Mouse (Mus musculus) MEL-GATA-1-ER (cell line): ENCODE data around the gene Tmem106a.
"Not testable (repeated sequence)": the region's sequence is repeated elsewhere in the genome, so short reads cannot be mapped to it uniquely, and the experiment has no call there.

Experiments used
- DNase-seq: peaks from one replicate; pipeline ENCODE4 v3.0.0-alpha.2; 2012; ENCODE audit warnings: low read depth; ENCODE audit errors: extremely low read depth

Tmem106a gene

DNA sequence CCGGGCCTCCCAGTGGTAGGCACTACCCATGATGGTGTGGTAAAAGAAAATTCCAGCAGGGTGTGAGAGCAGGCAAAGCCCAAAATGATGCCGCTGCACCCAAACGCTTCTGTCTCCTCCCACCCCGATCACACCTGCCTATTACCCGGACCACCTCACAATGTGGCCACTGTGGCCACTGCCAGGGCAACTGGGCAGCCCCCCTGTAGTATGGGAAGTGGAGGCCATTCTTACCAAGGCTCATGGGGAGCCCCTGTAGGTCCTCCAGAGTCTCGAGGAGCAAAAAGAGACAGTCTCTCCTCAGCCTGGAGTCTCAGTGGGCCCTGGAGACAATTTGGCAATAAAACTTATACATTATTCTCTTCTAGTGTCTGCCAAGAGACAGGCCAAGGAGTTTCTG is 17.1 kb downstream of the Tmem106a start, which contains the start of gene Gm11634:
Gene Gm11634, minus strand, starts transcription at position 101 of the 400 bp plus-strand sequence.
- no peak for DNase-seq

DNA sequence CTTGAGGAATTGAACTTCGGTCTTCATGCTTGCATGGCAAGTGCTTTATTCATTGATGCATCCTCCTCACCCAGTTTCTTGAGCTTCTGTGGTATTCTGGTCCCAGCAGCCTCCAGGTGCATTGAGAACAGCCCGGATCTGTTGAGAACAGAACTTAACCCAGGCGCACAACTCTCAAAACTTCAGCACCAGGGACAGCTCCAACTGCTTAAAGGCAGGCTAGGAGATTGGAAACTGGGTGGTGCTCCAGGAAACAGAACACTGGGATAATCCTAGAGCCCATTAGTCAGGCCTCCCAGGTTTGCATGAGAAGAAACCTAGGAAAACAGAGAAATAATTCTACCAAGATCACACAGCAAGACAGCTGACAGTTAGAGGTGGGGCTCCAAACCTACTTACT is 20.4 kb downstream of the Tmem106a start:
- peak; percentile 53 for DNase-seq

DNA sequence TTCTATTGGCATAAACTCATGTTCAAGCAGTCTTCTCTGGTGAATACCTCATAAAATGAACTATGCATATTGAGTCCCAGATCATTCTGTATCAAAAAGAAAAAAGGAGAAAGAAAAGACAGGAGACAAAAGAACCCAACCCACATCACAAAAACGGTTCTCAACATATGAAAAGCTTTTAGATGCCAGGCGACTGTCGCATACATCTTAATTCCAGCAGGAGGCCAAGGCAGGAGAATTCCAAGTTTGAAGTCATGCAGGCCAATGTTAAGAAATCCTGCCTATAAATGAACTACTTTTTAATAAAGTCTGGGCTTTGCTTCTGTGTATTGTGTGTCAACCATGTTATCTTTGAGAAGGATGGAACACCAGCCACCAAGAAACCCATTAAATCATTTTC is 22.1 kb downstream of the Tmem106a start:
- DNase-seq, result no peak

DNA sequence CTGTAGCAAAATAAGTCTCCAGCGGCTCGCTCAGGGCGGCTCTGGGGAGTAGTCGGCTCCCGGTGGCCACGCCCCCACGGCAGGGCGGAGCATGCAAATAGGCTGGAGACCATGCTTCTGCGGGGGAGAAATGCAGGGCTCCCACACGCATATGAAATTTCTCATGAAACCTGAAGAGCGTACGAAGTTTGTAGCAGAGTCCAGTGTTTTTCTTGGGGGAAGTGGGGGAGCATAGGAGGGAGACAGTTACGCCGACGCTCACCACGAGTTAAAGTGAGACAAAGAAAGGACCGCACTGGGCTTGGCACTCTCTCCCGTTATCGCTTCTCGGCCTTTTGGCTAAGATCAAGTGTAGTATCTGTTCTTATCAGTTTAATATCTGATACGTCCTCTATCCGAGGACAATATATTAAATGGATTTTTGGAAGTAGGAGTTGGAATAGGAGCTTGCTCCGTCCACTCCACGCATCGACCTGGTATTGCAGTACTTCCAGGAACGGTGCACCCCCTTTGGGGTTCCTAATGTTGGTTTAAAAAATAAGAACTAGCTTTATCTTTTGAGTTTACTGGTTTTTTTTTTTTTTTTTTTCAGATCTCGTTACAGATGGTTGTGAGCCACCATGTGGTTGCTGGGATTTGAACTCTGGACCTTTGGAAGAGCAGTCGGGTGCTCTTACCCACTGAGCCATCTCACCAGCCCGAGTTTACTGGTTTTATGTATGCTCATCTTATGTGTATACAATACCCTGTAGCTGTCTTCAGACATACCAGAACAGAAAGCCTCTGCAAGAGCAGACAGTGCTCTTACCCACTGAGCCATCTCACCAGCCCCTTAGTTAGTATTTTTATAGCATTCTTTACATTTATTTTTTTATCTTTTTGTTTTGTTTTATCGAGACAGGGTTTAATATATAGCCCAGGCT is 22.8 kb downstream of the Tmem106a start:
- peak; percentile 86 for DNase-seq

DNA sequence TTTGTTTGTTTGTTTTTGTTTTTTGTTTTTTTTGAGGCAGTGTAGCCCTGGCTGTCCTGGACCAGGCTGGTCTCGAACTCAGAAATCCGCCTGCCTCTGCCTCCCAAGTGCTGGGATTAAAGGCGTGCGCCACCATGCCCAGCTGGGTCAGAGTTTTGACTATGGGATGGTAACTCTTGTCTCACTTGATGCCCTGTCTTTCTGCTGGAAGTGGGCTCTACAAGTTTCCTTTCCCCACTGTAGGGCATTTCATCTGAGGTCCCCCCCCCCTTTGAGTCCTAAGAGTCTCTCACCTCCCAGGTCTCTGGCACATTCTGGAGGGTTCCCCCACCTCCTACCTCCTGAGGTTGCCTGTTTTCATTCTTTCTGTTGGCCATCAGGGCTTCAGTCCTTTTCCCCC is 25.1 kb downstream of the Tmem106a start:
- DNase-seq, result not testable (repeated sequence)

DNA sequence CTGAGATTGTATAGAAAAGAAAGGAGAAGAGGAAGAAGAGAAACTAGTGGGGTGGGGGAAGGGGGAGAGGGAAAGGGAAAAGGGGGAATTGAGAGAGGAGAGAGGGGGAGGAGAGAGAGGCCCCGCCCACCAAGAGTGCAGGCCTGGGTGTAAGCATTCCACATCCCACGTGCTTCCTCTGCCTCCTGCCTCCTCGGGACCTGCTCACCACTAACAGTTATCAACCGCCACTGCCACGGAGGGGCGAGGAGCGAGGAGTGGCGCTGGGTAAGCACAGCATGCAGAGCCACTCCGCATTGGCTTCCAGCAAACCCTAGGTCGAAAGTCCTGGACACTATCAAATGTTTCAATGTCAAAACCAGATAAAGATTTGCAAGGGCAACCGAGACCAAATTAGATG is 28.4 kb downstream of the Tmem106a start:
- DNase-seq, result no peak

DNA sequence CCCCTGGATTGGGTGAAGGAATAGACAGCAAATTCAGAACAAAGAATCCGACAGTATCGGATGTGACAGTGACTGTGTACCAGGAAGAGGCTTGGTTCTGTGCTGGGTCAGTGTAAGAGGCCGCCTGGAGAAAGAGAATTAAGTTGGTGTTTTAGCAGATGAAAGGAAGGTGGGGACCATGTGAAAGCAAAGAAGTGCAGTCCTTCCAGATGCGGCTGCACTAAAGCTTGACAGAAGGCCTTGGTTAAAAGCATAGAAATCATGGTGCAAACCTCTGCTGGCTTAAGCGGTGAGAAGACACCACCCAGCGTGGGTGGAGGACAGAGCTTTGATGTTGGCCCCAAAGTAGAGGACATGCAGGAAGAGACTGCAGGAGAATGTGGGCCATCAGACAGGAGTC is 31.6 kb downstream of the Tmem106a start:
- DNase-seq, result no peak

DNA sequence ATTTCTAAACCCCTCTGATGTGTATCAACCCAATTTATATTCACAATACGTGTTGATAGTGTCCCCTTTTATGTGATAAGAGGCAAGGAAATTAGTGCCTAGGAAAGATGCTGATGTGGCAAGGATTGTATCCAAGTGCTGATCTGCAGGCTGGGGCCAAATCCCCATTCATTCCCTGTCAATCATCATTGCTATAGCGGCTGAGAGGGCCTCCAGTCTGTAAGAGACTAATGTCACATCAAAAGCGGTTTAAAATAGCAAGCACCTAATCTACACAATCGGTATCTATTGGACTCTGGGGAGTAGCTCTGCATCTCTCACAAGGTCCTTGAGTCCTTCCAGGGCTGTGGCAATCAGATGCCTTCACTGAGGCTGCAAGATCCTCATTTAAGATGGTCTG is 32.1 kb downstream of the Tmem106a start:
- no peak for DNase-seq

DNA sequence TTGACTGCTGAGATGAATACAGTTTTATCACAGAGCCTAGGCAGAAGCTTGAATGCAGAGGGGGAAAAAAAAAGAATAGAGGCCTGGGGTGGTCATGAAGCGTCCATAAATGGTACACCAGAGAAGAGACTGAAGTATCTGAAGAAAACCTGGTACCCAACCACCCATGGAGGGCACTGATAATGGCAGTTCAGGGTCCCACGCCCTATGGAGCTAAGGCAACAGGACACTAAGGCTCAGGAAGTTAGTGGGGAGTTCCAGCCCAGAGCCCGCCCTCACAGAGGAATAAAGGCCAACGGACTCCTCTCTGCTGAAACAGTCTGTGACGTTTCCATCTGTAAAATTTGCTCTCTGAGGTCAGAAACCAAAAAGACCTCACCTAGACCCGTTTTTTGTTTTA is 33.3 kb downstream of the Tmem106a start:
- no peak for DNase-seq

DNA sequence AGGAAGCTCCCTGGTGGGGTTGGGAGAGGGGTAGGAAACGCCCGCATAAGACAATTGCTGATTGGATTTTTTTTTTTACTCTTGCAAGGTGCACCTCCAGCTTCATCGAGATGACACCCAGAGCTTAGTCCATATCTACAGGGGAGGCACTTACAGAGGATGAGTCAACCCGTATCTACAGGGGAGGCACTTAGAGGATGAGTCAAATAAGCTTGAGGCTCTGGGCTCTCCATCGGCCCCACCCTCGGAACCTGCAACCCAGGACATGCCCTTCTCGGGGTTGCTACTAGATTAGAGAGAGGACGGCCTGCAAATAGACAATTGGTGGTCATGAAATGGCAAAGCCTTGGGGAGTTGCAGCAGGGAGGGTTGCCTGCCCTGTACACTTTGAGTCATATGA is 34.1 kb downstream of the Tmem106a start:
- no peak for DNase-seq

DNA sequence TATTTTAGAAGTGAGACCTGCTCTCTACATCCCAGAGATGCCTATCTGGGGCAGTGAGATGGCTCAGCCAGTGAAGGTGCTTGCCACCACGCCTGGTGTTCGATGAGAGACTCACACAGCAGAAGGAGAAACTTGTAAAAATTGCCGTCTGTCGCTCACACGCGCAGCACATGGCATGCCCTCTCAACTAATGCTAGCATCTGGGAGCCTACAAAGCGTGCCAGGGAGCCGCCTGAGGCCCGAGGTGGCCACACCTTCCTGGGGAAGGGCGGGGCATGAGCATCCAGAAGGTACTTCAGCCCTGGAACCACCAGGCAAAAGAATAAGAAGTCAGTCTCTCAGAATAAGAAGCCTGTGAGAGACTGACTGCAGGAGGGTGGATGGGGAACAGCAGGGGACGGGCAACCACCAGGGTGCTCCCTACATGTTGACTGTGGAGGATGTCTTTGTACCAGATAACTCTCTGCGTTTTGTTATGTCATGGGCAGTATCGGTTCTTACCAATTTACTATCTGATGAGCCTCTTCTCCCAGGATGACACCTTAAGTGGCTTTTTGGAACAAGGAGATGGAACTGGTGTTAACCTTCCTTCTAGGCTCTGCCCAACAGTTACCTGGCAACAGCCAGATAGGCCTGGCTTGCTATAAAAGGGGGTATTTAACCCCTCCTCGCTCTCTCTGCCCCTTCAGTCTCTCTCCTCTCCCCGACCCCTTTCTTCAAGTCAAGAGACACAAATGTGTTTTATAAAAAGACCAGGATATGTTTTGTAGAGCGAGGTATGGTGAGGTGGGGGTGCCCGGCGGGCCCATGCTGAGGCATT is 35.1 kb downstream of the Tmem106a start:
- no peak for DNase-seq

DNA sequence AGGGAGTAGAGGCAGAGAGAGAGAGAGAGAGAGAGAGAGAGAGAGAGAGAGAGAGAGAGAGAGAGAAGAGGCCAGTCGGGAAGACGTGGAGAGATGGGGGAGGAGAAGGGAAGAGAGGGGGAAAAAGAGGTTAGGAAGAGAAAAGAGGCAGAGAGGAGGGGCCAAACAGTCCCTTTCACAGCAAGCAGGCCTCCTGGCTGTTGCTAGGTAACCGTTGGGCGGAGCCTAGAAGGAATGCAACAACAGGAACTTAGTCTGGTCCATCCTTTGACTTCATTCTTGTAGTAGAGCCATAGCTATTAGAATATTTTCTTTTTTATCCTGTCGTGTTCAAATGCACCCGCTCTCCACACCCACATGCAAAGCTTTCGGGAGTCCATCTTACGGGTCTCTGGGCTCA is 35.8 kb downstream of the Tmem106a start:
- peak; percentile 57 for DNase-seq

DNA sequence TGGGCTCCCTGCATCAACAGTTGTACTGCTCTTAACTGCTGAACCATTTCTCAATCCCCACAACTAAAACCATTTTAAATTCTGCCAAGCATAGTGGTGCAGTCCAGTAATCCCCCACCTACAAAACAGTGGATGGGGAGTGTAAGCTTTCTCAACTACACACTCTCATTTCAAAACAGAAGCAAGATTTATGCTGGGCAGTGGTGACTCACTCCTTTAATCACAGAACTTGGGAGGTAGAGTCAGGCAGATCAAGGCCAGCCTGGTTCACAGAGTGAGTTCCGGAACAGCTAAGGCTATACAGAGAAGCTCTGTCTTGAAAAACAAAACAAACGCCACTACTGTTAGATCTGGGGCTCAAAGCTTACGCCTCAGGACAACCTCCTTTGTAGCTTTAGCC is 36.6 kb downstream of the Tmem106a start:
- DNase-seq, result no peak

DNA sequence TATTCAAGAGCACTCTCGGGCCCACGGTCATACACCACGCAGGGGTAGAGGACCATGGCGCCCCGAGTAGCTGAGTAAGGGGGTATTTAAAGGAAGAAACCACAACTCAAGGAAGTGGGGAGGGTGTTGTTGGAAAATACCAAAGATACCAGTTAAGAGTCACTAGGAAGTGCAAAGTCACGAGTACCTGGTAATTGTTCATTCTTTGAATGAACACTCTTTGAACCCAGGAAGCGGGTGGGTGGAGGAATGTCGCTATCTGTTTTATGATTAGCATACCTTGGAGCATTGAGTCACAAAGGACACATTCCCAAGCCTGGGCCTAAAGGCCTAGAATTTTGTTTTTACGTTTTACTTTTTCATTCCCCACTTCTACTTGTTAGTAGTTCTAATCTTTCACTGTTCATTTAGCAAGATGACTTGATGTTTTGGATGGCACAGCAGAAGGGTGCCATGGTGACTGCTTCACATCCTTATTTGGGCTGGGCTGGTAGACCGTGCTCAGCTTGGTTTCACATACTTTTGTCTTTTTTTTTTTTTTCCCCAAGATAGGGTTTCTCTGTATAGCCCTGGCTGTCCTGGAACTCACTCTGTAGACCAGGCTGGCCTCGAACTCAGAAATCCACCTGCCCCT is 38.1 kb downstream of the Tmem106a start:
- not testable (repeated sequence) for DNase-seq

DNA sequence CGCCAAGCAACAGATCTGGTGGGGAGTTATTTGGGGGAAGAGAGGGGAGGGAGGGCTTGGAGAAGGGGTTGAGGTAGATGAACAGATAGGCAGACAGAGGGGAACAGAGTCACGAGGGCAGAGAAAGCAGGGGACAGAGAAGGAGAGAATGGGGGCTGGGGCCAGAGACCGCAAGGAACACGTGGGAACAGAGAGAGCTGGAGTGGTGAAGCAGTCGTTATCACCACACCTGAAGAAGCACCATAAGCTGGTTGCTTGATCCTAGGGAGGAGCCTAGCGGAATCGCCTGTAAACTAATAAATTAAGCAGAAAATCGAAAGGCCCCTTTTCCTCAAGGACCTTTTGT is 44.6 kb downstream of the Tmem106a start:
- DNase-seq, result no peak

DNA sequence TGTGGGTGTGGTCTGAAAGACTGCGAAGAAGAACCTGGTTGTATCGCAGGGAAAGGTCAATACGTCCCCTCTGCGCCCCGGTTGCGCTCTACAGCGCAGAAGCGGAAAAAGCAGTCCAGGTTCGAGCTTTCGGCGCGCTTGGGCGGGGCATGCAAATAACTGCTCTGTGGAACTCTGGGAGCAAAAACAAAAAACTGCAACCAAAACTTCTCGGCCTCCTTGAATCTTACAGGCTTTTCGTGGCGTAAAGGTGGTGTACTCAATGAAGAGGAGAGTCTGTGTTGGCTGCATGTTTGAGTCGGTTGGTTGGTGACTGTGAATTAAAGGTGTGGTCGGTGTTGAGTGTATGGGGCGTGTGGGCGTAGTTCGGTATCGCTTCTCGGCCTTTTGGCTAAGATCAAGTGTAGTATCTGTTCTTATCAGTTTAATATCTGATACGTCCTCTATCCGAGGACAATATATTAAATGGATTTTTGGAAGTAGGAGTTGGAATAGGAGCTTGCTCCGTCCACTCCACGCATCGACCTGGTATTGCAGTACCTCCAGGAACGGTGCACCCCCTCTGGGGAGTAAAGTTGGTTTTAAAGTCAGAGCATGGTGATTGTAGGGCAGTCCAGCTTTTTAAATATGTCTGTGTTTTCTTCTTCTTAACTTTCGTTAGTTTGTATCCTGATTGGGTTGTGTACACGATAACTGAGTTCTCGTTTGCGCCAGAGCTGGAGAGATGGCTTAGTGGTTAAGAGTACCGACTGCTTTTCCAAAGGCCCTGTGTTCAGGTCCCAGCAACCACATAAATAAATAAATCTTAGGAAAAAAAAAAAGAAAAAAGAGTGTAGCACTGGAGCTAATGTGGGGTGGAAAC is 45.2 kb downstream of the Tmem106a start, which contains the start of gene Rdm1:
Gene Rdm1, plus strand, starts transcription at position 201 of the 862 bp plus-strand sequence.
- DNase-seq, result peak; percentile 88

DNA sequence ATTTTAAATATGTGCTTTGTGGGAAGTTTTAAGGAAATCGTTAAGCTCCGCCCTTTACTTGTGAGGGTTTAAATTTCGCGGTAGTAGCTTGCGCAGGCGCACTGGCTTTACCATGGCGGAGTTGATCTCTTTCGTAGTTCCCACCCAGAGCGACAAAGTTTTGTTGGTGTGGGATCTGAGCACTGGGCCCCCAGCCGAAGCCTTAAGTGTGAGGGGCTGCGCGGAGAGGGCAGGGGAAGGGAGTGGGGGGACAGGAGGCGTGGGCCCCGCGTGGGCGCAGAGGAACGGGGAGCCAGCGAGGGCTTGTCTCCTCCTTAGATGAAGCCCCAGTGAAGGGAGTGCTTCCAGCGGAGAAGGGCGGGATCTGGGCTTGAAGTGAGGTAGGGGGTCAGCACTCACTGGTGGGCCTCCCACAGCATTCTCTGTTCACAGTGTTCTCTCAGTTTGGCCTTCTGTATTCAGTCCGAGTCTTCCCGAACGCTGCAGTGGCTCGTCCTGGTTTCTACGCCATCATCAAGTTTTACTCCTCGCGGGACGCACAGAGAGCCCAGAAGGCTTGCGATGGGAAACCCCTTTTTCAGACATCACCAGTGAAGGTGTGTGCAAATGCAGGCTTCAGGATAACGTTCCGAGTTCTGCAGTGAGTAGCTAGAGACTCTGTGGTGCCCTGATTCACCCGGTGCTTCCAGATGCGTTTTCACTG is 46.0 kb downstream of the Tmem106a start:
- DNase-seq, result peak; percentile 96

DNA sequence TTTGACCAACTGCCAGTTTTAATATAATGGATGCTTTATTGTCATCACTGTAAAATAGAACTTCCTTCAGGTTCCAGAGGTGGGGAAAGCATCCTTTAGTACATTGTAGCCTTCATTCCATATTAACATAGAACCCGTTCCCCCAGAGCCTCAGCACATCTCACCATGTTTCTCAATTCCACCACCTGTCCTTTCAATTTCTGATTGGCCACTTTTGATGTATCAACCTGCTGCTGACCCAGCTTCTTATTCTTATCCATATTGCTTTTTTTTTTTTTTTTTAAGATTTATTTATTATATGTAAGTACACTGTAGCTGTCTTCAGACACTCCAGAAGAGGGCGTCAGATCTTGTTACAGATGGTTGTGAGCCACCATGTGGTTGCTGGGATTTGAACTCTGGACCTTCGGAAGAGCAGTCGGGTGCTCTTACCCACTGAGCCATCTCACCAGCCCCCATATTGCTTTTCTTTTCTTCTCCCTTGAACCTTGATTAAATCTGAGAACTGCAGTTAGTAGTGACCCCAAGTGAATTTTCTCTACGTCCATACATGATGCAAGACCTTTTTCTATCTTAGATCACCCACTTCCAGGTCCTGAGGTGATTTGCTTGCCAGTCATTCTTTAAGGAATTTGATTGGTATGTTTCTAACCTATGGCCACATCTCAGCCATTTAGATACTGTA is 46.8 kb downstream of the Tmem106a start:
- not testable (repeated sequence) for DNase-seq

DNA sequence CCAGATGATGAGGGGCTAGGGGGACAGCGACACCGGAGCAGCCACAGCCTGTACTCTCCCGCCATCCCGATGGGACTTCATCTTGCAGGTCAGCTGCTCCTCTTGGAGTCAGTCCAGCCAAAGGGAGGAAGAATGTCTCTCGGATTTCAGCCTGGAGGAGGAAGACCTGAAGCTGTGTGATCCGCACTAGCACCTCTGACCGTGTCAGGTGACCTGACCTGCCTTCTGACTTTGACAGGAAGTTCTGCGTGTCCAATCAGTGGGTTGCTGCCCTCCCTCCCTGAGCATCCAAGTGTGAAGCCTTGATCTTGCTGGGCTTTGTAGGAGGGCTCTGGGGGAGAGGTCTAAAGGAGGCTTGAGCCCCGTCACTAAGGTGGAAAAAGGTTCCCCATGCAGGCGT is 53.6 kb downstream of the Tmem106a start:
- no peak for DNase-seq

DNA sequence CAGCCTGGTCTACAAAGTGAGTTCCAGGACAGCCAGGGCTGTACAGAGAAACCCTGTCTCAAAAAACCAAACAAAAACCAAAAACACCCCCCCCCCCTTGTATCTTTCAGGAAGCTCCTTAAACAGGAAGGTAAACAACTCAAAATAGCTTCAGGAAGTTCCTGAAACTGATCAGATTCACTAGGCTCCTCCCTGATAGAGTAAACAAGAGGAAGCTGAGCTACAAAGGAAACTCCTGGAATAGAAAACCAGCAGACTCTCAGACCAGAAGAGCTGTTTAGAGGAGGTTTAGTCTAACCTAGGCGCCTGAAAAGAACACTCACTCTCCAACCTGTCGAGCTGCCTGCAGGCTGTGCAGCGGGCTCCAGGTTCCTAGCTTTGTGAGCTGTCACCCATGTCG is 57.7 kb downstream of the Tmem106a start:
- no peak for DNase-seq
